Mouse (Mus musculus) lung, postnatal 0 days (tissue): ENCODE results near the gene Efnb1.

Experiments
- CTCF ChIP-seq: IDR thresholded peaks from 2 replicates; pipeline ENCODE4 v1.5.1; 2016; ENCODE audit warnings: antibody characterized with exemption, mild to moderate bottlenecking
- EP300 ChIP-seq: IDR thresholded peaks from 2 replicates; pipeline ENCODE4 v1.6.1; 2016; ENCODE audit warnings: antibody characterized with exemption, mild to moderate bottlenecking, control low read depth

DNA sequence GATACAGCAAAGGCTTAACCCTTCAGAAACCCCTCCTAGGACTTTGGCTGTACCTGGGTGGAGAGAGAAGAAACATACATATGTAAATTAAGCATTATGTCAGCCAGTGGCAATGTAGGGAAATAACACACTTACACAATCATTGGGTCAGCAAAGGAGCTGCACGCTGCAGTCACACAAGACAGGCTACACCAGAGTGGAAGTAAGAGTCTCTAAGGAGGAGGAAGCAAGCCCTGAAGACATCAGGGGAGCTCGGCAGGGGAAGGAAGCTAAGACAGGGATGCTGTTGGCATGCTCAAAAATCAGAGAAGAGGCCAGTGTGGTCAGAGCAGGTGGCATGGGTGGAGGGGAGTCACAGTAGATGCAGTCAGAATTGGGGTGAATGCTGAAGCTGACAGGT is 43.2 kb upstream of the Efnb1 start:
- TF ChIP-seq CTCF (no peak), EP300 (no peak)
